In genomic region chr7:144558552-144558951, GRCm38 (mm10) we compare ENCODE assay signal across 23 mouse cellular contexts. TPM values are rescaled to one million over a fixed set of nuclear protein-coding genes. Genes with fewer than 3 reads are reported as not detected.
DNase-seq lines count a peak whose midpoint lies in the region; ATAC-seq and TF ChIP-seq lines count a peak whose summit lies in the region.
"Had no signal": no experiment of that assay in that cellular context is flagged by ENCODE, and none has a peak within 500 bp of the region (broad histone marks: within the 10 kb centered on the region; RNA-seq: fewer than 3 reads in every experiment).

No protein-coding gene starts in this region.

- no peak overlapping the region for H3K4me2 ChIP-seq in forebrain, postnatal 0 days (ENCODE audit: low read depth)
- H3K4me2 ChIP-seq in forebrain, embryonic 13.5 days = no peak overlapping the region
- no peak overlapping the region for H3K4me2 ChIP-seq in liver, embryonic 14.5 days (ENCODE audit: low read depth)
- H3K4me2 ChIP-seq in liver, embryonic 11.5 days = no peak overlapping the region
- H3K4me2 ChIP-seq in stomach, postnatal 0 days (replicated peaks; ENCODE audit: low read depth) = no peak overlapping the region
- H3K4me2 ChIP-seq: embryonic facial prominence, embryonic 15.5 days; limb, embryonic 12.5 days; liver, embryonic 13.5 days; lung, embryonic 15.5 days; neural tube, embryonic 15.5 days had no signal

- H3K36me3 ChIP-seq in forebrain, postnatal 0 days (ENCODE audit: insufficient read depth) = no peaks in the 10 kb centered on the region
- no peaks in the 10 kb centered on the region for H3K36me3 ChIP-seq in forebrain, embryonic 13.5 days (ENCODE audit: poor library complexity, severe bottlenecking)
- H3K36me3 ChIP-seq in liver, embryonic 14.5 days (replicated peaks; ENCODE audit: control insufficient read depth, insufficient read depth, low read depth) = no peaks in the 10 kb centered on the region
- H3K36me3 ChIP-seq in liver, embryonic 11.5 days (ENCODE audit: control insufficient read depth, insufficient read depth, low read length) = no peaks in the 10 kb centered on the region
- H3K36me3 ChIP-seq in stomach, postnatal 0 days (ENCODE audit: control insufficient read depth, insufficient read depth, low read length) = no peaks in the 10 kb centered on the region
- H3K36me3 ChIP-seq: embryonic facial prominence, embryonic 15.5 days; heart, embryonic 10.5 days; limb, embryonic 12.5 days; liver, embryonic 13.5 days; lung, embryonic 15.5 days; midbrain, embryonic 10.5 days; neural tube, embryonic 15.5 days had no signal

- H3K27me3 ChIP-seq in forebrain, postnatal 0 days (ENCODE audit: insufficient read depth, low read length) = no peaks in the 10 kb centered on the region
- H3K27me3 ChIP-seq in forebrain, embryonic 13.5 days = peaks cover 12% of the 10 kb centered on the region
- no peaks in the 10 kb centered on the region for H3K27me3 ChIP-seq in liver, embryonic 14.5 days (ENCODE audit: control insufficient read depth, insufficient read depth, low read length)
- H3K27me3 ChIP-seq in liver, embryonic 11.5 days (replicated peaks; ENCODE audit: control insufficient read depth, insufficient read depth, low read length) = no peaks in the 10 kb centered on the region
- H3K27me3 ChIP-seq in stomach, postnatal 0 days (ENCODE audit: control insufficient read depth, insufficient read depth, low read length) = no peaks in the 10 kb centered on the region
- H3K27me3 ChIP-seq: embryonic facial prominence, embryonic 15.5 days; lung, embryonic 15.5 days had no signal

- 0 out of 2 replicates have a peak, but pooled peaks have one; percentile 30 for TF ChIP-seq CTCF in forebrain, postnatal 0 days (IDR thresholded peaks at IDR 0.05; ENCODE audit: low read depth)
- TF ChIP-seq CTCF in liver, embryonic 14.5 days (IDR thresholded peaks at IDR 0.05; ENCODE audit: low read depth) = peak; percentile 22; the same call in 1 of the 2 replicates
- TF ChIP-seq CTCF in stomach, postnatal 0 days (IDR thresholded peaks at IDR 0.05; ENCODE audit: low read depth) = peak; percentile 28; the same call in 1 of the 2 replicates

- no peaks in the 10 kb centered on the region for H3K9me3 ChIP-seq in forebrain, postnatal 0 days (ENCODE audit: low read length)
- no peaks in the 10 kb centered on the region for H3K9me3 ChIP-seq in forebrain, embryonic 13.5 days (replicated peaks)
- no peaks in the 10 kb centered on the region for H3K9me3 ChIP-seq in liver, embryonic 14.5 days (ENCODE audit: control insufficient read depth, low read length)
- no peaks in the 10 kb centered on the region for H3K9me3 ChIP-seq in liver, embryonic 11.5 days (ENCODE audit: control insufficient read depth, low read length)
- H3K9me3 ChIP-seq in stomach, postnatal 0 days (ENCODE audit: control insufficient read depth, low read length) = no peaks in the 10 kb centered on the region
- H3K9me3 ChIP-seq: embryonic facial prominence, embryonic 15.5 days; heart, embryonic 10.5 days; limb, embryonic 12.5 days; liver, embryonic 13.5 days; lung, embryonic 15.5 days; midbrain, embryonic 10.5 days; neural tube, embryonic 15.5 days had no signal

- DNase-seq in forebrain, postnatal 0 days = no peak
- DNase-seq in liver, embryonic 14.5 days (ENCODE audit: low read depth in 3 of 3, low spot score in 3 of 3) = no peak
- DNase-seq in liver, embryonic 11.5 days (ENCODE audit: low spot score) = no peak
- DNase-seq in thymus, postnatal 4 days = peak; percentile 56
- no peak for DNase-seq in thymus, postnatal 0 days (ENCODE audit: low spot score)
- no peak for DNase-seq in stomach, postnatal 0 days (ENCODE audit: low spot score)
- no peak for DNase-seq in right cerebral cortex, postnatal 25 days
- DNase-seq: adrenal gland, postnatal 10 days; cerebellum, adult 9-10 months; kidney, adult 11 months; layer of hippocampus, postnatal 36 days; liver, embryonic 13.5 days; right cerebral cortex, adult 18-20 months; thymus, postnatal 36 days had no signal

- H3K9ac ChIP-seq in forebrain, postnatal 0 days = no peak overlapping the region
- H3K9ac ChIP-seq in forebrain, embryonic 13.5 days = no peak overlapping the region
- H3K9ac ChIP-seq in liver, embryonic 14.5 days (replicated peaks) = no peak overlapping the region
- H3K9ac ChIP-seq in liver, embryonic 11.5 days (ENCODE audit: low read depth, low read length) = no peak overlapping the region
- no peak overlapping the region for H3K9ac ChIP-seq in stomach, postnatal 0 days (ENCODE audit: low read length)
- H3K9ac ChIP-seq: embryonic facial prominence, embryonic 15.5 days; limb, embryonic 12.5 days; liver, embryonic 13.5 days; lung, embryonic 15.5 days; neural tube, embryonic 15.5 days had no signal

- peaks cover 5% of the 10 kb centered on the region; the same call in 1 of the 2 replicates for H3K4me1 ChIP-seq in forebrain, postnatal 0 days (ENCODE audit: insufficient read depth)
- H3K4me1 ChIP-seq in forebrain, embryonic 13.5 days = peaks cover 3% of the 10 kb centered on the region; the same call in 1 of the 2 replicates
- H3K4me1 ChIP-seq in liver, embryonic 14.5 days (replicated peaks; ENCODE audit: control insufficient read depth in 2 of 2, insufficient read depth in 2 of 2, low read length in 1 of 2) = peaks cover 0 to 4% of the 10 kb centered on the region in 2 experiments; a peak in 2 of 4 replicates
- no peaks in the 10 kb centered on the region; the same call in 1 of the 2 replicates for H3K4me1 ChIP-seq in liver, embryonic 11.5 days (replicated peaks; ENCODE audit: control insufficient read depth, insufficient read depth, low read length)
- no peaks in the 10 kb centered on the region for H3K4me1 ChIP-seq in stomach, postnatal 0 days (replicated peaks; ENCODE audit: control insufficient read depth, insufficient read depth)
- H3K4me1 ChIP-seq: limb, embryonic 12.5 days had no signal

- H3K4me3 ChIP-seq in forebrain, postnatal 0 days (ENCODE audit: low read depth, low read length) = no peak overlapping the region
- H3K4me3 ChIP-seq in forebrain, embryonic 13.5 days = no peak overlapping the region
- no peak overlapping the region for H3K4me3 ChIP-seq in liver, embryonic 14.5 days (ENCODE audit: insufficient read depth in 1 of 2, low read depth in 2 of 2, low read length in 2 of 2)
- H3K4me3 ChIP-seq in liver, embryonic 11.5 days (ENCODE audit: low read depth, low read length) = no peak overlapping the region
- H3K4me3 ChIP-seq in stomach, postnatal 0 days (ENCODE audit: low read depth, low read length) = no peak overlapping the region
- H3K4me3 ChIP-seq: embryonic facial prominence, embryonic 15.5 days; heart, embryonic 10.5 days; limb, embryonic 12.5 days; liver, embryonic 13.5 days; lung, embryonic 15.5 days; midbrain, embryonic 10.5 days; neural tube, embryonic 15.5 days had no signal

- no peak for TF ChIP-seq EP300 in liver, embryonic 14.5 days (IDR thresholded peaks at IDR 0.05; ENCODE audit: low read depth)
- no peak for TF ChIP-seq EP300 in stomach, postnatal 0 days (optimal IDR thresholded peaks at IDR 0.05)

- WGBS in forebrain, postnatal 0 days = 47% methylated on average over 6 of the region's 6 CpGs
- WGBS in forebrain, embryonic 13.5 days = 44% methylated on average over 6 of the region's 6 CpGs
- WGBS in liver, embryonic 14.5 days (ENCODE audit: insufficient replicate concordance) = 41% methylated on average over 6 of the region's 6 CpGs
- WGBS in liver, embryonic 11.5 days = 49% methylated on average over 6 of the region's 6 CpGs
- WGBS in stomach, postnatal 0 days = 54% methylated on average over 6 of the region's 6 CpGs

- no peak overlapping the region for H3K27ac ChIP-seq in forebrain, postnatal 0 days (ENCODE audit: low read depth, low read length)
- no peak overlapping the region for H3K27ac ChIP-seq in forebrain, embryonic 13.5 days
- no peak overlapping the region for H3K27ac ChIP-seq in liver, embryonic 14.5 days
- no peak overlapping the region for H3K27ac ChIP-seq in liver, embryonic 11.5 days (ENCODE audit: low read depth, low read length)
- no peak overlapping the region for H3K27ac ChIP-seq in stomach, postnatal 0 days (replicated peaks)
- H3K27ac ChIP-seq: embryonic facial prominence, embryonic 15.5 days; heart, embryonic 10.5 days; limb, embryonic 12.5 days; liver, embryonic 13.5 days; lung, embryonic 15.5 days; macrophage; midbrain, embryonic 10.5 days; neural tube, embryonic 15.5 days had no signal

- no peak for ATAC-seq in forebrain, postnatal 0 days
- no peak for ATAC-seq in forebrain, embryonic 13.5 days
- ATAC-seq in liver, embryonic 14.5 days (ENCODE audit: insufficient read depth) = no peak
- no peak for ATAC-seq in liver, embryonic 11.5 days (replicated peaks; ENCODE audit: low FRiP score)
- ATAC-seq in stomach, postnatal 0 days (ENCODE audit: low FRiP score, low TSS enrichment) = no peak
- ATAC-seq: forebrain, embryonic 16.5 days had no signal

RNA-seq across cellular contexts. Expression of gene Ppfia1, which starts 5.0 kb away (rescaled TPM):
- total RNA-seq in forebrain, postnatal 0 days (2014; rRNA removed) = 32.2 and 53.8 TPM in 2 replicates
- 12.0 and 15.2 TPM in 2 replicates for polyA plus RNA-seq in forebrain, postnatal 0 days (2015; fragmentation: Nextera tagmentation; extraction: Ambion mirVana)
- 29.0 and 32.1 TPM in 2 replicates for polyA plus RNA-seq in forebrain, embryonic 13.5 days (2015; fragmentation: Nextera tagmentation; extraction: Ambion mirVana)
- polyA plus RNA-seq in liver, embryonic 14.5 days (2012; rRNA removed) = 12.6 and 15.4 TPM in 2 replicates
- polyA plus RNA-seq in liver, embryonic 14.5 days (2014; fragmentation: Nextera tagmentation; extraction: Ambion mirVana) = 13.7 and 15.1 TPM in 2 replicates
- 45.4 and 46.5 TPM in 2 replicates for polyA plus RNA-seq in liver, embryonic 11.5 days (2014; fragmentation: Nextera tagmentation; extraction: Ambion mirVana)
- polyA plus RNA-seq in thymus, postnatal 0 days (2015; fragmentation: Nextera tagmentation; extraction: Ambion mirVana) = 26.0 and 27.0 TPM in 2 replicates
- 15.2 and 16.1 TPM in 2 replicates for polyA plus RNA-seq in stomach, postnatal 0 days (2015; fragmentation: Nextera tagmentation; extraction: Ambion mirVana)

RNA-seq across cellular contexts. Expression of gene Fadd, which starts 23.7 kb away (rescaled TPM):
- total RNA-seq in forebrain, postnatal 0 days (2014; rRNA removed) = 2.6 and 2.7 TPM in 2 replicates
- polyA plus RNA-seq in forebrain, postnatal 0 days (2015; fragmentation: Nextera tagmentation; extraction: Ambion mirVana) = 2.5 and 3.0 TPM in 2 replicates
- polyA plus RNA-seq in forebrain, embryonic 13.5 days (2015; fragmentation: Nextera tagmentation; extraction: Ambion mirVana) = 7.1 and 7.7 TPM in 2 replicates
- polyA plus RNA-seq in liver, embryonic 14.5 days (2012; rRNA removed) = 3.6 and 4.1 TPM in 2 replicates
- polyA plus RNA-seq in liver, embryonic 14.5 days (2014; fragmentation: Nextera tagmentation; extraction: Ambion mirVana) = 4.4 and 5.0 TPM in 2 replicates
- 11.7 and 12.5 TPM in 2 replicates for polyA plus RNA-seq in liver, embryonic 11.5 days (2014; fragmentation: Nextera tagmentation; extraction: Ambion mirVana)
- polyA plus RNA-seq in thymus, postnatal 0 days (2015; fragmentation: Nextera tagmentation; extraction: Ambion mirVana) = 8.3 and 10.0 TPM in 2 replicates
- 7.8 and 8.9 TPM in 2 replicates for polyA plus RNA-seq in stomach, postnatal 0 days (2015; fragmentation: Nextera tagmentation; extraction: Ambion mirVana)
